Mouse (Mus musculus): ENCODE measurements at regions not wholly inside any gene's neighbourhood (a gene's known extent, or its start where the extent isn't known, plus 50 kb on each side); places are given as distances from the start of the nearest gene placed in this dataset.

- no peak for DNase-seq
These were observed 85.3 kb downstream of the Tfap2a start for GRCm38 (mm10) chr13:40652916-40653315.

- peak; percentile 76 for DNase-seq
These were observed 87.1 kb downstream of the Tfap2a start for GRCm38 (mm10) chr13:40651056-40651455.

- DNase-seq: no peak
These were observed 88.0 kb downstream of the Tfap2a start for GRCm38 (mm10) chr13:40650036-40650709.

- DNase-seq: no peak
These were observed 88.8 kb downstream of the Tfap2a start for GRCm38 (mm10) chr13:40649096-40650035.

- DNase-seq: no peak
These were observed 92.0 kb downstream of the Tfap2a start for GRCm38 (mm10) chr13:40646131-40646530.

GRCm38 (mm10) chr13:40645646-40646045 is 92.5 kb downstream of the Tfap2a start:
- no peak for DNase-seq

GRCm38 (mm10) chr13:40642931-40643330 is 95.2 kb downstream of the Tfap2a start:
- no peak for DNase-seq

DNA sequence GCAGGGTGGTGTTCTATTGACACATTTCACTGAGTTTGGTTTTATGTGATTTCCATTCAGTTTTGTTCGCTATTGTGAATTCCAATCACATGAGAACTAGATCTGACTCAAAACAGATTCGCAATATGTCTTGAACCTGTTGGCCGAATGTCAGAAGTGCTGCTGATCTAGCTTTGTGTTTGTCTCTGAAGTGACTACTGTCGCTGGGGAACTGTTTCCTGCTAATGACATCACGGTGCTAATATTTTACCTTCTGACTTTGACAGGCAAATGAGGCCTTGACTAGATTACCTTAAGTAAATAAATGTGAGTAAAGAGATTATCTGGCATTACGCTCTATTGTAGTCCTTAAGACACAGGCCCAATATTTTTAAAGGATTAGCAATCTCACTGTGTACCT is 100.9 kb downstream of the Tfap2a start:
- DNase-seq: no peak

DNA sequence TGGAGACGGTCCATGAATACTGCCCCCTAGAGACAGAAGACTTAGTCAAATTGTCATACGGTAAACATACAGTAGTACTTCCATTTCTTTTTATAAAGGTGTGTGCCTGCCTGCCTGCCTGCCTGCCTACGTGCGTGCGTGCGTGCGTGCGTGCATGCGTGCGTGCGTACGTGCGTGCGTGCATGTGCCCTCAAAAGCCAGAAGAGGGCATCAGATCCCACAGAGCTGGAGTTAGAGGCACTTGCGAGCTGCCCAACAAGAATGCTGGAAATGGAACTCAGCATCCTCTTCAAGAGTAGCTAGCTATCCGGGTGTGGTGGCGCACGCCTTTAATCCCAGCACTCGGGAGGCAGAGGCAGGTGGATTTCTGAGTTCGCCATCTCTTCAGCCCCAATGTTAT is 120.3 kb downstream of the Tfap2a start:
- DNase-seq: no peak

GRCm38 (mm10) chr13:40608526-40608925 is 129.7 kb downstream of the Tfap2a start:
- no peak for DNase-seq

GRCm38 (mm10) chr13:40606405-40607271 is 131.5 kb downstream of the Tfap2a start:
- peak; percentile 55 for DNase-seq

- DNase-seq: no peak
These were observed 132.3 kb downstream of the Tfap2a start for GRCm38 (mm10) chr13:40605686-40606404.

GRCm38 (mm10) chr13:40574981-40575745 is 163.0 kb downstream of the Tfap2a start:
- DNase-seq: no peak

- DNase-seq: no peak
These were observed 168.7 kb downstream of the Tfap2a start for GRCm38 (mm10) chr13:40569461-40569860.

GRCm38 (mm10) chr13:40567821-40568220 is 170.4 kb downstream of the Tfap2a start:
- DNase-seq: no peak

DNA sequence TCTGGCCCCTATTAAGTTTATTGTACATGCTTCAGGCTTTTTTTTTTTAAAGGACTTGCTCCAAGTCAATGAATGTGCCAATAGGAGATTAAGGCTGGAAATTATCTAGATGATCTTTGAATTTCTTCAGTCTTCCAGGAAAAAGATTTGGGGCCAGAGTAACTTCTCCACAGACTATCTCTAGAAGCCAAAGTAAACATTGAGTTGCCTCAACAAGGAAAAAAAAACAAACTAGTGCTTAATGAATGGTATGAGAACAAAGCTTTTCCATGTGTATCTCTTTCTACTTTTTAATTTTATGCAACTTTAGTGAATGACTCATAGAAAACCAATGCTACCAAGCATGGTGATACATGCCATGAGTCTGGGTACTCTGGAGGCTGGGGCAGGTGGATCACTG is 173.8 kb downstream of the Tfap2a start:
- DNase-seq: no peak

- DNase-seq: no peak
These were observed 183.8 kb downstream of the Tfap2a start for GRCm38 (mm10) chr13:40554368-40554767.

DNA sequence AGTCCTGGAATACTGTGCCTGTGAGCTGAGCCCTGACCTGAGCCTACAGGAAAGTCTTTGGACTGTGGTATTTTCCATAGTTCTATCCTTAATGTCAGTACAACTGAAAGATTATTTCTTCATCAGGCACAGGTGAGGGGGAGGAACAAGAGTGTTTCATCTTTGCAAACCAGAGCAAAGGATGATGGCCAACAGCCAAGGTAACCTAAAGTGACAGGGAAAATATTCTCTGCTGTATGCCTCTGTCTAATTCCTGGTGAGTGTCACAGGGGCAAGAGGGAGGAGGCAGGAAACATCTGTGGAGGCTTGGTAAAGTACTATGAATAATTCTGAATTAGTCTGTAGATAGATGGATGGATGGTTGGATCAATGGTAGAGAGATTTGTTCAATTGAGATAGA is 164.3 kb upstream of the Ofcc1 start:
- no peak for DNase-seq

GRCm38 (mm10) chr13:40523115-40523514 is 161.9 kb upstream of the Ofcc1 start:
- no peak for DNase-seq

- DNase-seq: no peak
These were observed 156.9 kb upstream of the Ofcc1 start for GRCm38 (mm10) chr13:40518180-40518579.

GRCm38 (mm10) chr13:40509290-40509689 is 148.0 kb upstream of the Ofcc1 start:
- no peak for DNase-seq

DNA sequence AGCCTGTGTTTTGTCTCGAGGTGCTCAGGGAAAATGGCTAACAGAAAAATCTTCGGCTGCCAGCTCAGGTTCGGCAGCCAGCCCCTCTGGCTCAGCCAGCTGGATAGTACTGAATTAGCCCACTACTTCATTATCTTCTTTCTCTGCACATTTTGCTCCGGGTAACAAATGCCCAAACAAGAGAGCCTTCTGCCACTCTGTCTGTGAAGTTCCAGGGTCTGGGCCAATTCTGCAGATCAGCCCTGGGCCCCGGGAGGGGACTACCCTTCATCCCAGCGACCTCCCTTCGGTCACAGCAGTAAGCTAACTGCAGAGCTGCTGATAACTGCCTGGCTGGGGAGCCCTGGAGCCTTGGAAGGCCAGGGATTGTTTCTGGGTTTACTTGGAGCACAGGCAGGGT is 119.6 kb upstream of the Ofcc1 start:
- no peak for DNase-seq

Data from kidney, postnatal 10 days (tissue).